ENCODE assay signal across 7 mouse cellular contexts in genomic region chr7:19369823-19370425, GRCm38 (mm10). TPM values are rescaled to one million over a fixed set of nuclear protein-coding genes. Genes with fewer than 3 reads are reported as not detected.
DNase-seq lines count a peak whose midpoint lies in the region; ATAC-seq and TF ChIP-seq lines count a peak whose summit lies in the region.

No protein-coding gene starts in this region.

- peak overlapping the region; percentile 62 for H3K4me2 ChIP-seq in embryonic facial prominence, embryonic 15.5 days (replicated peaks)

- H3K27ac ChIP-seq in bone marrow, adult 2 months (ENCODE audit: control insufficient read depth, insufficient read depth, low read depth, low read length, poor library complexity): no peak overlapping the region; the same call in 1 of the 2 replicates
- H3K27ac ChIP-seq in embryonic facial prominence, embryonic 15.5 days (replicated peaks): no peak overlapping the region

- peak overlapping the region; percentile 33; the same call in 1 of the 2 replicates for H3K9ac ChIP-seq in embryonic facial prominence, embryonic 15.5 days

- WGBS in bone marrow, adult 2 months: 17% methylated on average over 46 of the region's 46 CpGs
- WGBS in embryonic facial prominence, embryonic 15.5 days: 11% methylated on average over 46 of the region's 46 CpGs

- intact Hi-C loops in heart, postnatal 36 days (cut with DNase I): no loop called here

- peak; percentile 68 for ATAC-seq in embryonic facial prominence, embryonic 15.5 days (ENCODE audit: insufficient number of reproducible peaks, low FRiP score, low TSS enrichment, low read depth)

- DNase-seq in heart, postnatal 36 days: peak; percentile 58 to 71
- DNase-seq in layer of hippocampus, postnatal 10 days (ENCODE audit: low spot score in 2 of 2): peak; percentile 82 to 87
- DNase-seq in lung, postnatal 4 days: peak; percentile 60 to 74
- peak; percentile 77 for DNase-seq in right cerebral cortex, postnatal 14 days

- H3K4me3 ChIP-seq in E14TG2a.4 (replicated peaks; ENCODE audit: low read length): peak overlapping the region; percentile 71
- no peak overlapping the region for H3K4me3 ChIP-seq in bone marrow, adult 2 months (replicated peaks; ENCODE audit: control insufficient read depth, low read depth, low read length)
- H3K4me3 ChIP-seq in embryonic facial prominence, embryonic 15.5 days (replicated peaks): peak overlapping the region; percentile 42

- H3K36me3 ChIP-seq in E14TG2a.4 (ENCODE audit: insufficient read depth, low read length): peaks cover 35% of the 10 kb centered on the region
- peaks cover 20% of the 10 kb centered on the region; the same call in 1 of the 2 replicates for H3K36me3 ChIP-seq in embryonic facial prominence, embryonic 15.5 days

- H3K9me3 ChIP-seq in E14TG2a.4 (ENCODE audit: low read length): no peaks in the 10 kb centered on the region
- no peaks in the 10 kb centered on the region for H3K9me3 ChIP-seq in embryonic facial prominence, embryonic 15.5 days (replicated peaks)

- H3K4me1 ChIP-seq in E14TG2a.4 (replicated peaks; ENCODE audit: low read depth, low read length): peaks cover 33% of the 10 kb centered on the region
- no peaks in the 10 kb centered on the region for H3K4me1 ChIP-seq in bone marrow, adult 2 months (ENCODE audit: control insufficient read depth, insufficient read depth, low read length)
- H3K4me1 ChIP-seq in embryonic facial prominence, embryonic 15.5 days: peaks cover 6% of the 10 kb centered on the region; the same call in 1 of the 2 replicates

- TF ChIP-seq CTCF in E14TG2a.4 (conservative IDR thresholded peaks at IDR 0.05; ENCODE audit: low read length): peak; percentile 61
- peak; percentile 73 for TF ChIP-seq CTCF in bone marrow, adult 2 months (IDR thresholded peaks at IDR 0.05; ENCODE audit: control insufficient read depth, insufficient read depth, low read length)

- H3K27me3 ChIP-seq in E14TG2a.4 (ENCODE audit: insufficient read depth, low read length): peaks cover 20% of the 10 kb centered on the region
- H3K27me3 ChIP-seq in embryonic facial prominence, embryonic 15.5 days: peaks cover 15% of the 10 kb centered on the region; the same call in 1 of the 2 replicates

- TF ChIP-seq POLR2A in bone marrow, adult 2 months (IDR thresholded peaks at IDR 0.05; ENCODE audit: borderline replicate concordance, control insufficient read depth, low read depth, low read length): no peak

RNA-seq across cellular contexts. Expression of gene Ppp1r13l, which starts 10.4 kb away (rescaled TPM):
- polyA plus RNA-seq in bone marrow, adult 2 months (2011; ENCODE audit: insufficient read depth, insufficient read length, low replicate concordance, missing spikeins): 1.7 and 4.0 TPM in 2 replicates
- 17.2 and 22.7 TPM in 2 replicates for polyA plus RNA-seq in embryonic facial prominence, embryonic 15.5 days (2015; fragmentation: Nextera tagmentation; extraction: Ambion mirVana)
- 10 to 100 TPM; 35.8 to 44.2 TPM for total RNA-seq in heart, postnatal 36 days (2021)
- total RNA-seq in layer of hippocampus, postnatal 10 days (2021): 1 to 10 TPM; 3.4 to 4.5 TPM

RNA-seq across cellular contexts. Expression of gene Cd3eap, which starts 10.6 kb away (rescaled TPM):
- polyA plus RNA-seq in bone marrow, adult 2 months (2011; ENCODE audit: insufficient read depth, insufficient read length, low replicate concordance, missing spikeins): 11.7 and 13.7 TPM in 2 replicates
- polyA plus RNA-seq in embryonic facial prominence, embryonic 15.5 days (2015; fragmentation: Nextera tagmentation; extraction: Ambion mirVana): 30.4 and 32.0 TPM in 2 replicates
- total RNA-seq in heart, postnatal 36 days (2021): 10 to 100 TPM; 10.4 to 11.2 TPM
- total RNA-seq in layer of hippocampus, postnatal 10 days (2021): 10 to 100 TPM; 17.6 to 18.1 TPM

RNA-seq across cellular contexts. Expression of gene Ercc2, which starts 11.9 kb away (rescaled TPM):
- polyA plus RNA-seq in bone marrow, adult 2 months (2011; ENCODE audit: insufficient read depth, insufficient read length, low replicate concordance, missing spikeins): 17.9 and 31.9 TPM in 2 replicates
- polyA plus RNA-seq in embryonic facial prominence, embryonic 15.5 days (2015; fragmentation: Nextera tagmentation; extraction: Ambion mirVana): 16.9 and 18.3 TPM in 2 replicates
- 10 to 100 TPM; 11.8 to 12.0 TPM for total RNA-seq in heart, postnatal 36 days (2021)
- total RNA-seq in layer of hippocampus, postnatal 10 days (2021): 10 to 100 TPM; 33.8 to 33.9 TPM

RNA-seq across cellular contexts. Expression of gene Ercc1, which starts 25.3 kb away (rescaled TPM):
- polyA plus RNA-seq in bone marrow, adult 2 months (2011; ENCODE audit: insufficient read depth, insufficient read length, low replicate concordance, missing spikeins): 19.2 and 31.3 TPM in 2 replicates
- polyA plus RNA-seq in embryonic facial prominence, embryonic 15.5 days (2015; fragmentation: Nextera tagmentation; extraction: Ambion mirVana): 83.0 and 85.5 TPM in 2 replicates
- 10 to 100 TPM; 43.4 to 48.0 TPM for total RNA-seq in heart, postnatal 36 days (2021)
- total RNA-seq in layer of hippocampus, postnatal 10 days (2021): 10 to 100 TPM; 43.1 to 43.9 TPM

RNA-seq across cellular contexts. Expression of gene Klc3, which starts 34.0 kb away (rescaled TPM):
- 1.6 and 1.9 TPM in 2 replicates for polyA plus RNA-seq in bone marrow, adult 2 months (2011; ENCODE audit: insufficient read depth, insufficient read length, low replicate concordance, missing spikeins)
- polyA plus RNA-seq in embryonic facial prominence, embryonic 15.5 days (2015; fragmentation: Nextera tagmentation; extraction: Ambion mirVana): 41.8 and 43.1 TPM in 2 replicates
- under 1 TPM; 0.24 to 0.92 TPM for total RNA-seq in heart, postnatal 36 days (2021)
- 1 to 10 TPM; 1.7 to 1.8 TPM for total RNA-seq in layer of hippocampus, postnatal 10 days (2021)

Comparison
In these comparisons a context has a peak if more than half of its experiments do, and no peak if none do; other contexts are left out.
1. RNA of gene Ppp1r13l, which starts 10.4 kb away (total RNA-seq): 35.8 to 44.2 TPM in heart, postnatal 36 days; 3.4 to 4.5 TPM in layer of hippocampus, postnatal 10 days; every median in the first group is over 4 times any median in the second.
2. Peak in every context shown above with its lines, with median percentiles within 50 percentile points of each other: DNase-seq.